Mouse (Mus musculus) CD4-positive naive resting alpha-beta T cell, adult 76 days (primary cell): ENCODE measurements around the gene Olfr44. TPM values are rescaled to one million over a fixed set of nuclear protein-coding genes. Genes with fewer than 3 reads are reported as not detected.

ENCODE experiments used
- total RNA-seq: library from RNA; stranded (reverse); gene quantifications from one replicate; pipeline ENCODE4 v1.2.4, GENCODE M21; 2023

The Olfr44 gene
- not detected for total RNA-seq

DNA sequence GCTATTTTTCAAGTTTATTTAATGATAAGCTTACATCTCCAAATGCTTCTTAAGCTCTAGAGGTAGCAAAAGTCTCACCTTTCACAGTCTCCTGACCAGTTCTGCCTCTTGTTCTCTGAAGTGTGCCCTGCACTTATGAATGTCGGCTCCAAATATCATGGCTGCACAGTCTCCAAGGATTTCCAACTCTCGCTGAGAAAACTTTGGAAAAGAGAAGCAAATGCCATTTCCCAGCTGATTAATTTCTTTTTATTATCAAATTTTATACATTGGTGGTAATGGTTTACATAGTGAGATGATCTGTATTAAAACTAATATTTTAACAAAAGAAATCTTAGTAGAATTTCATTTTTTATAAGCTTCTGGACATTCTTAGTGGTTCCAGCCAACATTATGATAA is at the start of gene Olfr44:
Olfr44 (minus strand) TSS at position 101 of the 400 bp plus-strand sequence.

DNA sequence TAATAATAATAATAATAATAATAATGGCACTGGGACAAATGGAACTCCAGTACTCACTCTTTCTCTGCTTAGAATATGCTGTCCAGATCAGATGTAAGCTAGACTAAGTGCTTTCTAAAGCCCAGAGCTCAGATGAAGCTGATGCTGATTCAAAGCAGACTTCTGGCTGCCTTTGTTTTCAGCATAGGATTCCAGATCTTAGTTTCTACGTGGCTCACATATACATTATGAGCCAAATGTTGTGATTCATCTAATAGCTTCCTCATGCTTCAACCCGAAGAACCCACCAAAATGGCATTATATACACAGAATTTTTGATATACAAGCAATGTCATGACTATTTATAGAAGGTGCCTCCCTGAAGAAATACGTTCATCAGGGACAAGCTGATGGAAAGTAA is 21.7 kb upstream of the Olfr44 start, which contains the start of gene Olfr957:
Olfr957 (minus strand) TSS at position 279 of the 400 bp plus-strand sequence.

DNA sequence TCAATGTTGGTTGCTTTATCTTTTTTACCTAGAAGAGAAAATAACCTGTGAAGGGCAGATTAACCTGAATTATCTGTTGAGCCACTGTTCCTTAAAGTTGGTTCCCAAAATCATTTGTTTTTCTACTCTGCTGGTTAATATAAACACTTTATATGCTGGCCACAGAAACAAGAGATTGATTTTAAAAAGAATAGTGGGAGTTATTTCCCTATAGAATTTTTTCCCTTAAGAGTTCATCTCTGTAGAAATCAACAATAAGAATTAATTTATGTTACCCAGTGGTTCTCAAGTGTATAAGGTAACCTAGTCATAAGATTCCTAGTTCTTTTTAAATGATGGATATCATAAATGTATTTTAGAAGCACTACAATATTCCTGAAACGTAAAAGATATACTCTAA is 22.0 kb downstream of the Olfr44 start, which contains the start of gene Olfr955:
Olfr955 (minus strand) TSS at position 101 of the 400 bp plus-strand sequence.

DNA sequence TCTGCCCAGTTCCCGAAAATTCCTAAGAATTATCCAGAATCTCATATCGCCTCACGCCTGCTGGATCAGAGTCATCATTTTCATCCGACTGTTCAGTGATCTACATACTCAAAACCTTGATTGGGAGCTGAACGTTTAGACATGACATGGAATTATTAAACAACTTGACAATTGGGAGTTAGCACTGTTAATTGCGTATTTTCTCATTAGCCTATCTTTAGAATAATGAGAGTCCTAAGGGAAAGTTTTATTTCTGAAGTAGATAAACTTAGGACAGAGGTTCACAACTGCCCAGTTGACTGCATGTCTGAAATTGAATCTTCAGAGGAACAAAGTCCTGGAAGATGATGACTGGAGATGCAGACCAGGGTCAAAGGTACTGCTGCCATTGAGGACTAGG is 37.4 kb downstream of the Olfr44 start, which contains the start of gene Olfr954:
Olfr954 (plus strand) TSS at position 301 of the 400 bp plus-strand sequence.

Other genes with a start within 250 kb of the Olfr44 start
- not detected for gene Olfr1537, start 244.0 kb downstream of the Olfr44 start, total RNA-seq
- not detected for gene Olfr945, start 217.2 kb downstream of the Olfr44 start, total RNA-seq
- gene Olfr948, start 167.9 kb downstream of the Olfr44 start, total RNA-seq: not detected
- not detected for gene Olfr951, start 106.6 kb downstream of the Olfr44 start, total RNA-seq
- gene Olfr952, start 66.8 kb downstream of the Olfr44 start, total RNA-seq: not detected
- gene Olfr954, start 37.3 kb downstream of the Olfr44 start, total RNA-seq: not detected
- not detected for gene Olfr955, start 22.1 kb downstream of the Olfr44 start, total RNA-seq
- gene Olfr957, start 21.8 kb upstream of the Olfr44 start, total RNA-seq: not detected
- not detected for gene Olfr958, start 60.1 kb upstream of the Olfr44 start, total RNA-seq
- gene Olfr959, start 81.6 kb upstream of the Olfr44 start, total RNA-seq: not detected
- gene AW551984, start 110.4 kb upstream of the Olfr44 start, total RNA-seq: not detected
- not detected for gene Olfr148, start 116.7 kb upstream of the Olfr44 start, total RNA-seq
- gene Olfr960, start 127.4 kb upstream of the Olfr44 start, total RNA-seq: not detected
- not detected for gene Olfr961, start 151.1 kb upstream of the Olfr44 start, total RNA-seq
- not detected for gene Olfr963, start 173.2 kb upstream of the Olfr44 start, total RNA-seq
- not detected for gene Olfr149, start 213.1 kb upstream of the Olfr44 start, total RNA-seq
- gene Olfr965, start 217.4 kb upstream of the Olfr44 start, total RNA-seq: not detected
- gene Olfr150, start 237.0 kb upstream of the Olfr44 start, total RNA-seq: not detected